Mouse (Mus musculus): ENCODE measurements at regions not wholly inside any gene's neighbourhood (a gene's known extent, or its start where the extent isn't known, plus 50 kb on each side); places are given as distances from the start of the nearest gene placed in this dataset.

- no peak for DNase-seq (ENCODE audit: low read depth, low spot score)
Measured at GRCm38 (mm10) chr8:127894284-127894683, 464.1 kb upstream of the Nrp1 start.

GRCm38 (mm10) chr8:127908436-127908835 lies 450.0 kb upstream of the Nrp1 start:
- no peak for DNase-seq (ENCODE audit: low read depth, low spot score)

- DNase-seq (ENCODE audit: low read depth, low spot score) = no peak
Measured at GRCm38 (mm10) chr8:127909580-127909979, 448.8 kb upstream of the Nrp1 start.

GRCm38 (mm10) chr8:127914086-127914485 lies 444.3 kb upstream of the Nrp1 start:
- DNase-seq (ENCODE audit: low read depth, low spot score) = no peak

- no peak for DNase-seq (ENCODE audit: low read depth, low spot score)
Measured at GRCm38 (mm10) chr8:127914914-127915313, 443.5 kb upstream of the Nrp1 start.

GRCm38 (mm10) chr8:127915591-127916028 lies 442.8 kb upstream of the Nrp1 start:
- no peak for DNase-seq (ENCODE audit: low read depth, low spot score)

- DNase-seq (ENCODE audit: low read depth, low spot score) = no peak
Measured at GRCm38 (mm10) chr8:127921925-127922324, 436.5 kb upstream of the Nrp1 start.

- no peak for DNase-seq (ENCODE audit: low read depth, low spot score)
Measured at GRCm38 (mm10) chr8:127923321-127923720, 435.1 kb upstream of the Nrp1 start.

GRCm38 (mm10) chr8:127932276-127932675 lies 426.1 kb upstream of the Nrp1 start:
- no peak for DNase-seq (ENCODE audit: low read depth, low spot score)

GRCm38 (mm10) chr8:127936792-127937435 lies 421.5 kb upstream of the Nrp1 start:
- DNase-seq (ENCODE audit: low read depth, low spot score) = no peak

- no peak for DNase-seq (ENCODE audit: low read depth, low spot score)
Measured at GRCm38 (mm10) chr8:127939284-127939985, 419.0 kb upstream of the Nrp1 start.

- no peak for DNase-seq (ENCODE audit: low read depth, low spot score)
Measured at GRCm38 (mm10) chr8:127939986-127940359, 418.4 kb upstream of the Nrp1 start.

GRCm38 (mm10) chr8:127942319-127942718 lies 416.1 kb upstream of the Nrp1 start:
- DNase-seq (ENCODE audit: low read depth, low spot score) = no peak

- DNase-seq (ENCODE audit: low read depth, low spot score) = no peak
Measured at GRCm38 (mm10) chr8:127944955-127945498, 413.4 kb upstream of the Nrp1 start.

GRCm38 (mm10) chr8:127957571-127957970 lies 400.8 kb upstream of the Nrp1 start:
- DNase-seq (ENCODE audit: low read depth, low spot score) = no peak

GRCm38 (mm10) chr8:127958351-127959044 lies 399.9 kb upstream of the Nrp1 start:
- no peak for DNase-seq (ENCODE audit: low read depth, low spot score)

- DNase-seq (ENCODE audit: low read depth, low spot score) = no peak
Measured at GRCm38 (mm10) chr8:127962862-127963261, 395.5 kb upstream of the Nrp1 start.

- DNase-seq (ENCODE audit: low read depth, low spot score) = no peak
Measured at GRCm38 (mm10) chr8:127963625-127964024, 394.8 kb upstream of the Nrp1 start.

GRCm38 (mm10) chr8:127964801-127965200 lies 393.6 kb upstream of the Nrp1 start:
- DNase-seq (ENCODE audit: low read depth, low spot score) = no peak

GRCm38 (mm10) chr8:127965341-127965740 lies 393.1 kb upstream of the Nrp1 start:
- DNase-seq (ENCODE audit: low read depth, low spot score) = no peak

GRCm38 (mm10) chr8:127968026-127968425 lies 390.4 kb upstream of the Nrp1 start:
- no peak for DNase-seq (ENCODE audit: low read depth, low spot score)

- DNase-seq (ENCODE audit: low read depth, low spot score) = no peak
Measured at GRCm38 (mm10) chr8:127973194-127973593, 385.2 kb upstream of the Nrp1 start.
